Mouse (Mus musculus): ENCODE data around the gene Aqp6.

Aqp6 gene

GRCm38 (mm10) chr15:99597596-99597995 lies 3.6 kb upstream of the Aqp6 start:
- DNase-seq (ENCODE audit: low read depth, low spot score), result no peak

- DNase-seq (ENCODE audit: low read depth, low spot score), result no peak
These were observed 1.7 kb upstream of the Aqp6 start for GRCm38 (mm10) chr15:99599245-99600070.

DNA sequence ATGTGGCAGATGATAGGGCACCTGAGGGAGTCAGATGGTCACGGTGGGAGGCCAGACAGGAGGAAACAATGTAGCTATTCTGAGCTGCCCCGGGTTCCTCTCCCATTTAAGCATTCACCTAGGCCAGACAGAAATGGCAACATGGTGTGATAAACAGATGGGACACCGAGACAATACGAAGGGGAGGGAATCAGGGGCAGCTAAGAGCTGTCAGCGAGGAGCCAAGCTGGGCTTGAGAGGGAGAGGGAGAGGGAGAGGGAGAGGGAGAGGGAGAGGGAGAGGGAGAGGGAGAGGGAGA lies 572 bp downstream of the Aqp6 start:
- no peak for DNase-seq (ENCODE audit: low read depth, low spot score)

GRCm38 (mm10) chr15:99602206-99602820 lies 1.1 kb downstream of the Aqp6 start:
- no peak for DNase-seq (ENCODE audit: low read depth, low spot score)

GRCm38 (mm10) chr15:99603216-99603615 lies 2.0 kb downstream of the Aqp6 start:
- DNase-seq (ENCODE audit: low read depth, low spot score), result no peak

DNA sequence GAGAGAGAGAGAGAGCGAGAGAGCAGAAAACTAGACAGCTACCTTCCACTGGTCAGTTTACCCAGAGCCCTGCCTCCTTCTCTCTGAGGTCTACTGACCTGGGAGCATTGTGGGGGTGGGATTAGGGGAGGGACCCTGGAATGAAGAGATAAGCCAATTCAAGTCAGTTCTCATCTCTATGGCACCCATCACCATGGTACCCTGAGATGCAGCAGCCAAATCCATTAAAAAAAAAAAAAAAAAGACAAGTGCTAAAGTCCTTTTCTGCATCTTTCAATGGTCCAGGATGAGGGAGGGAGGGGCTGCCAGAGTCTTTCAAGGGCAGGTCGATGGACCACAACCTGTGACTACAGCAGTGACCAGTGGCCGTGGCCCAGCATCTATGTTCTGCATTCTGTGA lies 4.4 kb downstream of the Aqp6 start:
- no peak for DNase-seq (ENCODE audit: low read depth, low spot score)

GRCm38 (mm10) chr15:99606515-99606914 lies 5.3 kb downstream of the Aqp6 start:
- DNase-seq (ENCODE audit: low read depth, low spot score), result no peak

GRCm38 (mm10) chr15:99607388-99608113 lies 6.4 kb downstream of the Aqp6 start:
- DNase-seq (ENCODE audit: low read depth, low spot score), result no peak

- DNase-seq (ENCODE audit: low read depth, low spot score), result no peak
These were observed 7.4 kb downstream of the Aqp6 start for GRCm38 (mm10) chr15:99608382-99609125.

GRCm38 (mm10) chr15:99611563-99611962 lies 10.4 kb downstream of the Aqp6 start:
- no peak for DNase-seq (ENCODE audit: low read depth, low spot score)

GRCm38 (mm10) chr15:99614273-99614672 lies 13.1 kb downstream of the Aqp6 start:
- DNase-seq (ENCODE audit: low read depth, low spot score), result no peak

DNA sequence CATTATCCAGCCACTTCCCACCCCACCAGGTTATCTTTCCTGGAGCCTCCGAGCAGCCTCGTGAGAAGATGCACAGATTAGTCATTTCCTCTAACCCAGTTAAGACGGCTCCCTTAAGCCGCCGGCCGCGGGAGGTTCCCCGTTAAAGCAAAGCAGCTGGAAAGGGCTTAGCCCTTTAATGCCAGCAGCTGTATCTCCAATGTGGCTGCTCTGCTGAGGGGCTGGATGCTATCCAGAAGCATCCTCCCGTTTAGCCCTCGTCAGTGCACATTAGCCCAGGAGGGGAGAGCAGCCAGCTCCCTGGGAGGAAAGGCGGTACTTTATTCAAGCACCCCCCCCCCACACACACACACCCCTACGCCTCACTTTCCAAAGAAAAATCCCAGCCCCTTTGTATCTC lies 13.6 kb downstream of the Aqp6 start:
- no peak for DNase-seq (ENCODE audit: low read depth, low spot score)

DNA sequence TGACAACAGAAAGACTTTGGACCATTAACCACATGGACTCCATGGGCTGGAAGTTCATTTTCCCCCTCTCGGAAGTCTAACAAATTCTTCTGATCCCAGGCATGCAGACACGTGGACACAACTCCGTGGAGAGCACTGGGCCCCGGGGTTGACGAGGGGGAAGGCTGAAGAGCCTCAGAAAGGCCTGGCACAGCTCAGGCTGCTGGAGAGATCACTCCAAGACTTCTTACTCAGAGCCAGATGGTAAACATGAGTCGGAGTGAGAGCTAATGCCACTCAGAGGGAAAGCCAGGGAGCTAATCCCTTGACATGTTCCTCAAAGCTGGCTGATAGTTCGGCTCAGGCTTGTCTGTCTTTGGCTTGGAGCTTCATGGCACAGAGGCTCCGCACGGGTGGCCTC lies 14.0 kb downstream of the Aqp6 start:
- no peak for DNase-seq (ENCODE audit: low read depth, low spot score)

DNA sequence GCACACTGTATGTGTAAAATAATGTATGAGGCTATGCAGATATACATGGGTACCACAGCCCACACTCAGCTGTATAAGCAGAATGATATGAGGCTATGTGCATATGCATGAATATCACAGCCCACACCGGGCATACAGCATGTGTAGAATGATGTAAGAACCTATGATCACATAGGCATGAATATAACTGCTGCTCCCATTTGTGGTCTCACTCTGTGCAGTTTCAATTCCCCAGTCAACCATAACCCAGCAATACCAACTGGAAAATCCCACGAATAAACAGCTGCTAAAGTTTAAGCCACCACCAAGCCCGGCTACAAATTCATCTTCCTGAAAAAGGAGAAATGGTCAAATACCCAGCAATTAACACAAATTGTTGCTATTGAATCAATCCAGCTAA lies 17.4 kb downstream of the Aqp6 start:
- no peak for DNase-seq (ENCODE audit: low read depth, low spot score)

DNA sequence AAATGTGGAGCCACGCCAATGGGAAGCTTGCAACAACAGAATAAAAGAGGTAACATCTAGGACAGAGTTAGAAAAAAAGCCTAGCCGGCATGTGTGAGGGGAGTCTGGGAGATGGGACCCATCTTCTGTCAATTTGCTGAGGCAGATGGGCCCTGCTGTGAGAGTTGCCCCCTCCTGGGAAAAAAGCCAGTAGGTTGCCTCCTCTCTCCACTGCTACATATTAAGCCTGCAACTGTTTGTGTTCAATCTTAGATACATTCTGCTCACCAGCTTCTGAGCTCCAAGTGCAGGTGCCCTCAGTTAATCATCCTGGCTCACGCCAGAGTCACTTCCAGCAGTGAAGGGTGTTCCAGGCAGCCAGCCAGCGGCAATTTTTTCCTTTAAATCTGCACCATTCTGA lies 18.6 kb downstream of the Aqp6 start:
- no peak for DNase-seq (ENCODE audit: low read depth, low spot score)

DNA sequence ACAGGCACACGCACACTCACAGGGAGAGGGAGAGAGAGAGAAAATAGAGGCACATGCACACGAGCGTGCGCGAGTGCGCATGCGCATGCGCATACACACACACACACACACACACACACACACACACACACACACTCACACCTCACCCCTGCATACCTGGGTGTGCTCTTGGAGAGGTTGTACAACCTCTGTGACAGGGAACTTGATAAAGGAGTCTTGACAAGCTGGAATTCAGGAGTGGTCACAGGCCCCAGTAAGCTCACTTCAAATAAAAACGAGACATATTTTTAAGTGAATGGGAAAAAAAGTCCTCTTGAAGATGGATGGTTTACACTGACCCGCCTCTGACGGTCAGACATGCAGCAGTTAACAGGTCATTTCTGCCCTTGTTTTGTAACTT lies 20.9 kb downstream of the Aqp6 start:
- no peak for DNase-seq (ENCODE audit: low read depth, low spot score)

- peak; percentile 73 for DNase-seq (ENCODE audit: low read depth, low spot score)
These were observed 30.4 kb downstream of the Aqp6 start for GRCm38 (mm10) chr15:99631618-99632017.

DNA sequence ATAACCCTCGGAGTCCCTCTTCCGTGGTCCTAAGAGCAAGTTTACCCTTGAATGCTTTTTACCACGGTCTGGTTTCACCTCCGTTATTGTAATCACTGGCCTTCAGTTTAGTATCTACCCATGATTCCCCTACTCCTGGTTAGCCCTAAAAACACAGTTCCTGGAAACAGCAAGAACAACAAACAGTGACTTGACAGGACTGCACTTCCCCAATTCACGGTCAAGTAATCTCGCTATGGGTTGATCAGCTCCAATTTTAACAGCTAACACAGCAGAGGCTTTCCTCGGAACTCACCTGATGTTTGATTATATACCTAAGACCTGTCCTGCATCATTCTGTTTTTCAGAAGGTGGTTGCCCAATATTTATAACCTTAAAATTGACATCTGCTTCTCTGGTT lies 33.5 kb downstream of the Aqp6 start:
- DNase-seq (ENCODE audit: low read depth, low spot score), result no peak

GRCm38 (mm10) chr15:99637405-99638123 lies 36.4 kb downstream of the Aqp6 start:
- no peak for DNase-seq (ENCODE audit: low read depth, low spot score)

DNA sequence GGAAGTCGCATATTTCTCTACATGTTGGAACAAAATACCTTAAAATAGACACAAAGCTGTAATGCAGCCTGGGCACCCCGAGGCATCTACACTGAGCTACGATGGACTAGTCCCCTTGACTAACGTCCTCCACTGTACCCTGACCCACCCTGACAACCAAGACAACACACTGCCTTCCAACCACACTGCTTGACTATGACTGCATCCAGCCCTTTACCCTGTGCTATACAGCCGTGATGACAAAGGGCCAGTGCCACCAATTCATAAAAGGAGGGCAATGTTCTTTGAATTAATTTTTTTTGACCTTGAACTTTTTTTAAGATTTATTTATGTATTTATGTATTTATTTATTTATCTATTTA lies 36.9 kb downstream of the Aqp6 start:
- no peak for DNase-seq (ENCODE audit: low read depth, low spot score)

DNA sequence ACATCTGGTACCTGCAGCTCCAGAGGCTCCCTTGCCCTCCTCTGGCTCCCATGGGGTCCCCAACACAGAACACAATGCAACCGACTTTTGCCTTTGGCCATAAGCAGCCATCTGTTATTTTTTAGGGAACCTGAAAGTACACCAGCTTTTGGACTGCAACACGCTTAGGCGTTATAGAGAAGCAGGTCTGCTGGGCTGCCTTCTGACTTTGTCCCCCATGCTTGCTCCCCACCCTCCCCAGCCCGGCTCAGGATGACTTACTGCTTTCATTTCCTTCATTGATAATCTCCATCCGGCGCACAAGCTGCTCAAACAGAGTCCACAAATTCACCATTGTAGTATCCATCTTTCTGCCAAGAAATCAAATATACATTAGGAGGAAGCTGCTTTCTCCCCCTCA lies 41.4 kb downstream of the Aqp6 start:
- DNase-seq (ENCODE audit: low read depth, low spot score), result no peak

DNA sequence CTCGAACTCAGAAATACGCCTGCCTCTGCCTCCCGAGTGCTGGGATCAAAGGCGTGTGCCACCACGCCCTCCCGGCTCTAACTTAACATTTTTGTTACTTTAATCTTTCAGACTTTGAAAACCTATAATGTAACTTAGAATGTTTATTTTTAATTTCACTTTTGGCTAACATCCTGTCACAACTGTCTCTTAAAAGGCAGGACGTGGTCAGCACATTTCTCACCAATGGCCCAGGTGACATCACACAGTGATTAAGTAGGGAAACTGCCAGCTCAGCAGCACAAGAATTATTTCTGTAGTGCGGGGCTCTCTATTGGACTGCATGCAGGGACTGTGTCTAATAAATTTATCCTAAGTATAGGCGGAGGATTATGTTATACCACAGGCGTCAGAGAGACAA lies 42.6 kb downstream of the Aqp6 start:
- no peak for DNase-seq (ENCODE audit: low read depth, low spot score)
